Mouse (Mus musculus): ENCODE measurements around the gene Gabrr3.

- TF ChIP-seq CTCF (IDR thresholded peaks at IDR 0.05; ENCODE audit: borderline replicate concordance, extremely low read depth, insufficient read depth, insufficient read length) (no peak), POLR2A (IDR thresholded peaks at IDR 0.05; ENCODE audit: borderline replicate concordance, extremely low read depth, insufficient read depth, insufficient read length, poor library complexity, severe bottlenecking) (no peak)
Observed at GRCm38 (mm10) chr16:59420237-59420866, 13.2 kb downstream of the Gabrr3 start.
